Mouse (Mus musculus) MEL (cell line): Measurements from ENCODE around the gene Gm28053. TPM values are rescaled to one million over a fixed set of nuclear protein-coding genes. Genes with fewer than 3 reads are reported as not detected.

ENCODE experiments used
- DNase-seq: peaks from one replicate; pipeline ENCODE4 v3.0.0; 2011; ENCODE audit warnings: low read depth, low spot score
- H3K27ac ChIP-seq: 2 replicates; pipeline ENCODE4 v1.5.1; 2012; ENCODE audit warnings: low read depth, mild to moderate bottlenecking, control low read depth, low read length, moderate library complexity; ENCODE audit not compliant: control insufficient read depth
- H3K27me3 ChIP-seq, 2 experiments: fragments of 150-350 bp in 1 of 2; sonication (generic) in 1 of 2; 2 replicates each; pipeline ENCODE4 v1.6.1; 2012; ENCODE audit warnings: low read length in 2 of 2, mild to moderate bottlenecking in 2 of 2, improper control_type of control experiment in 1 of 2, moderate library complexity in 1 of 2; ENCODE audit not compliant: insufficient read depth in 2 of 2, control insufficient read depth in 1 of 2
- H3K36me3 ChIP-seq, 2 experiments: 2 replicates each; pipeline ENCODE4 v1.6.1; 2012 to 2014; ENCODE audit warnings: low read length in 2 of 2, improper control_type of control experiment in 1 of 2, inconsistent platforms in 1 of 2, mild to moderate bottlenecking in 1 of 2; ENCODE audit not compliant: insufficient read depth in 2 of 2, control insufficient read depth in 1 of 2
- H3K4me1 ChIP-seq, 2 experiments: fragments of 150-350 bp in 1 of 2; sonication (generic) in 1 of 2; 2 replicates each; pipeline ENCODE4 v1.6.1; 2012; ENCODE audit warnings: low read length in 2 of 2, improper control_type of control experiment in 1 of 2, mild to moderate bottlenecking in 1 of 2; ENCODE audit not compliant: insufficient read depth in 2 of 2, control insufficient read depth in 1 of 2
- H3K4me3 ChIP-seq, 2 experiments: fragments of 150-350 bp in 1 of 2; sonication (generic) in 1 of 2; 2 replicates each; pipeline ENCODE4 v1.5.1; 2012; ENCODE audit warnings: low read depth in 2 of 2, low read length in 2 of 2, mild to moderate bottlenecking in 2 of 2, moderate library complexity in 2 of 2, control low read depth in 1 of 2, improper control_type of control experiment in 1 of 2; ENCODE audit not compliant: control insufficient read depth in 1 of 2, insufficient read depth in 1 of 2
- H3K79me2 ChIP-seq: 2 replicates; pipeline ENCODE4 v1.6.1; 2012; ENCODE audit warnings: mild to moderate bottlenecking, low read length, moderate library complexity; ENCODE audit not compliant: control insufficient read depth, poor library complexity, insufficient read depth
- H3K9ac ChIP-seq: 2 replicates; pipeline ENCODE4 v1.6.1; 2012; ENCODE audit warnings: low read depth, mild to moderate bottlenecking, control low read depth, low read length, moderate library complexity; ENCODE audit not compliant: control insufficient read depth, poor library complexity, severe bottlenecking
- H3K9me3 ChIP-seq: fragments of 150-350 bp; sonication (generic); replicated peaks from 2 replicates; pipeline ENCODE4 v1.6.1; 2012; ENCODE audit warnings: mild to moderate bottlenecking, low read length, improper control_type of control experiment, moderate library complexity; ENCODE audit not compliant: insufficient read depth
- BHLHE40 ChIP-seq: IDR thresholded peaks from 2 replicates; pipeline ENCODE4 v1.6.1; 2012; ENCODE audit warnings: low read depth, mild to moderate bottlenecking, inconsistent platforms, low read length, improper control_type of control experiment, borderline replicate concordance
- ELF1 ChIP-seq: IDR thresholded peaks from 2 replicates; pipeline ENCODE4 v1.6.1; 2014; ENCODE audit warnings: low read depth, mild to moderate bottlenecking, inconsistent platforms, low read length, improper control_type of control experiment, moderate library complexity
- ETS1 ChIP-seq: IDR thresholded peaks from 2 replicates; pipeline ENCODE4 v1.6.1; 2012; ENCODE audit warnings: low read depth, mild to moderate bottlenecking, inconsistent platforms, low read length, improper control_type of control experiment, moderate library complexity
- GATA1 ChIP-seq: IDR thresholded peaks from 2 replicates; pipeline ENCODE4 v1.6.1; 2011; ENCODE audit warnings: low read depth, low read length, improper control_type of control experiment
- JUND ChIP-seq: IDR thresholded peaks from 2 replicates; pipeline ENCODE4 v1.6.1; 2011; ENCODE audit warnings: low read depth, mild to moderate bottlenecking, improper control_type of control experiment, low read length
- KAT2A ChIP-seq: conservative IDR thresholded peaks from 2 replicates; pipeline ENCODE4 v1.6.1; 2012; ENCODE audit warnings: low read depth, low read length, improper control_type of control experiment, inconsistent platforms
- MAZ ChIP-seq: IDR thresholded peaks from 2 replicates; pipeline ENCODE4 v1.6.1; 2012; ENCODE audit warnings: low read depth, mild to moderate bottlenecking, inconsistent platforms, low read length, improper control_type of control experiment
- MYB ChIP-seq: IDR thresholded peaks from 2 replicates; pipeline ENCODE4 v1.6.1; 2011; ENCODE audit warnings: mild to moderate bottlenecking, low read depth, low read length, improper control_type of control experiment
- MYC ChIP-seq: IDR thresholded peaks from 2 replicates; pipeline ENCODE4 v1.6.1; 2011; ENCODE audit warnings: low read depth, mild to moderate bottlenecking, low read length, improper control_type of control experiment, moderate library complexity
- NELFE ChIP-seq: IDR thresholded peaks from 2 replicates; pipeline ENCODE4 v1.6.1; 2011; ENCODE audit warnings: low read depth, low read length, improper control_type of control experiment
- POLR2A ChIP-seq, 2 experiments: IDR thresholded peaks; 2 replicates each; pipeline ENCODE4 v1.6.1; 2011 to 2012; ENCODE audit warnings: low read length in 2 of 2, mild to moderate bottlenecking in 2 of 2, control low read depth in 1 of 2, improper control_type of control experiment in 1 of 2, low read depth in 1 of 2, moderate library complexity in 1 of 2; ENCODE audit not compliant: control insufficient read depth in 1 of 2, insufficient read depth in 1 of 2, poor library complexity in 1 of 2
- POLR2AphosphoS2 ChIP-seq: IDR thresholded peaks from 2 replicates; pipeline ENCODE4 v1.6.1; 2011; ENCODE audit warnings: low read length, improper control_type of control experiment
- POLR2AphosphoS5 ChIP-seq: IDR thresholded peaks from 2 replicates; pipeline ENCODE4 v1.6.1; 2012; ENCODE audit warnings: low read depth, borderline replicate concordance, mild to moderate bottlenecking, inconsistent platforms, low read length, moderate library complexity, mixed read lengths
- RAD21 ChIP-seq: IDR thresholded peaks from 2 replicates; pipeline ENCODE4 v1.6.1; 2011; ENCODE audit warnings: mild to moderate bottlenecking, low read depth, low read length, improper control_type of control experiment
- RCOR1 ChIP-seq: IDR thresholded peaks from 2 replicates; pipeline ENCODE4 v1.6.1; 2012; ENCODE audit warnings: low read depth, mild to moderate bottlenecking, inconsistent platforms, low read length, improper control_type of control experiment
- SMC3 ChIP-seq: IDR thresholded peaks from 2 replicates; pipeline ENCODE4 v1.6.1; 2011; ENCODE audit warnings: low read depth, low read length, improper control_type of control experiment
- TAL1 ChIP-seq: IDR thresholded peaks from 2 replicates; pipeline ENCODE4 v1.6.1; 2012; ENCODE audit warnings: mild to moderate bottlenecking, inconsistent platforms, low read length, moderate library complexity, mixed read lengths
- TCF12 ChIP-seq: IDR thresholded peaks from 2 replicates; pipeline ENCODE4 v1.6.1; 2014; ENCODE audit warnings: low read depth, mild to moderate bottlenecking, inconsistent platforms, low read length, improper control_type of control experiment, moderate library complexity
- USF2 ChIP-seq, 2 experiments: IDR thresholded peaks; 2 replicates each; pipeline ENCODE4 v1.6.1; 2011 to 2012; ENCODE audit warnings: improper control_type of control experiment in 2 of 2, low read length in 2 of 2, borderline replicate concordance in 1 of 2, inconsistent platforms in 1 of 2, low read depth in 1 of 2, mild to moderate bottlenecking in 1 of 2; ENCODE audit not compliant: insufficient read depth in 1 of 2
- ZMIZ1 ChIP-seq: IDR thresholded peaks from 2 replicates; pipeline ENCODE4 v1.6.1; 2012; ENCODE audit warnings: low read depth, mild to moderate bottlenecking, inconsistent platforms, low read length, improper control_type of control experiment, moderate library complexity
- ZNF384 ChIP-seq: IDR thresholded peaks from 2 replicates; pipeline ENCODE4 v1.6.1; 2012; ENCODE audit warnings: low read depth, mild to moderate bottlenecking, inconsistent platforms, low read length, improper control_type of control experiment
- polyA plus RNA-seq, 2 experiments: library from polyadenylated mRNA; stranded (reverse) in 1 of 2; unstranded in 1 of 2; fragments of >175 nt in 1 of 2; fragments of >200 nt in 1 of 2; gene quantifications; 2 replicates each; pipeline versions ENCODE4 v1.2.1 to v1.2.4; 2012; ENCODE audit warnings: low replicate concordance in 2 of 2, low read depth in 1 of 2; ENCODE audit not compliant: insufficient read length in 2 of 2, insufficient read depth in 1 of 2, missing spikeins in 1 of 2
- total RNA-seq: library from RNA; depleted of rRNA; stranded (reverse); fragments of 300-350 nt; gene quantifications from 2 replicates; pipeline ENCODE4 v1.2.3, GENCODE M21; 2012; rRNA removed

The Gm28053 gene
- total RNA-seq (not detected in 2 replicates), polyA plus RNA-seq (not detected)

GRCm38 (mm10) chr6:48718455-48718854 is at the start of gene Gm28053, which contains the start of gene Gimap7:
TSS of gene Gm28053 (plus strand) at chr6:48718607.
TSS of gene Gimap7 (plus strand) at chr6:48718621.
- no peaks in the 10 kb centered on the region for H3K36me3 ChIP-seq
- no peak within 1 kb of the TSS for H3K4me3 ChIP-seq
- H3K9me3 ChIP-seq: no peaks in the 10 kb centered on the region
- no peak within 1 kb of the TSS for H3K27ac ChIP-seq
- DNase-seq: no peak
- no peaks in the 10 kb centered on the region for H3K79me2 ChIP-seq
- H3K4me1 ChIP-seq: no peaks in the 10 kb centered on the region
- no peaks in the 10 kb centered on the region for H3K27me3 ChIP-seq
- TF ChIP-seq POLR2AphosphoS2: no peak
- TF ChIP-seq MYB: no peak
- TF ChIP-seq USF2 (IDR thresholded peaks at IDR 0.05; ENCODE audit: borderline replicate concordance in 1 of 2, insufficient read depth in 1 of 2, low read depth in 1 of 2, low read length in 2 of 2): no peak
- no peak for TF ChIP-seq TAL1
- TF ChIP-seq ELF1: no peak
- no peak for TF ChIP-seq BHLHE40
- TF ChIP-seq POLR2AphosphoS5: no peak
- TF ChIP-seq GATA1: no peak
- TF ChIP-seq TCF12: no peak
- no peak for TF ChIP-seq RAD21
- TF ChIP-seq SMC3: no peak
- no peak for TF ChIP-seq ZMIZ1
- TF ChIP-seq ZNF384: no peak
- TF ChIP-seq ETS1: no peak
- TF ChIP-seq POLR2A (IDR thresholded peaks at IDR 0.05; ENCODE audit: control insufficient read depth in 1 of 2, insufficient read depth in 1 of 2, low read depth in 1 of 2, low read length in 2 of 2, poor library complexity in 1 of 2): no peak
- TF ChIP-seq MYC: no peak
- TF ChIP-seq MAZ: no peak
- TF ChIP-seq RCOR1: no peak
- TF ChIP-seq, all 39 proteins: peak for 0
- H3K9ac ChIP-seq: no peak within 1 kb of the TSS

GRCm38 (mm10) chr6:48669446-48669969 is 48.9 kb upstream of the Gm28053 start:
- DNase-seq: no peak
- Histone ChIP-seq H3K4me3 (no peak overlapping the region), H3K79me2 (no peaks in the 10 kb centered on the region), H3K36me3 (no peaks in the 10 kb centered on the region), H3K27me3 (no peaks in the 10 kb centered on the region), H3K4me1 (no peaks in the 10 kb centered on the region), H3K9me3 (no peaks in the 10 kb centered on the region), H3K27ac (no peak overlapping the region), H3K9ac (no peak overlapping the region)
- TF ChIP-seq TAL1 (no peak), BHLHE40 (no peak), USF2 (IDR thresholded peaks at IDR 0.05; ENCODE audit: borderline replicate concordance in 1 of 2, insufficient read depth in 1 of 2, low read depth in 1 of 2, low read length in 2 of 2) (no peak), KAT2A (no peak), NELFE (no peak), POLR2AphosphoS5 (no peak), JUND (no peak)
